Mouse (Mus musculus): Measurements from ENCODE around the gene Rangap1. TPM values are rescaled to one million over a fixed set of nuclear protein-coding genes. Genes with fewer than 3 reads are reported as not detected.

Rangap1 gene
- 108 and 111 TPM in 2 replicates for polyA plus RNA-seq (2012; rRNA removed)

GRCm38 (mm10) chr15:81744992-81745600, at the start of gene Rangap1, which contains the start of gene Zc3h7b:
Gene Rangap1, minus strand, starts transcription at chr15:81745530.
Gene Zc3h7b, plus strand, starts transcription at chr15:81745057.

GRCm38 (mm10) chr15:81697175-81697574, 48.2 kb downstream of the Rangap1 start, which contains the start of gene Chadl:
Gene Chadl, minus strand, starts transcription at chr15:81697287.

GRCm38 (mm10) chr15:81663697-81664561, 81.4 kb downstream of the Rangap1 start, which contains the start of gene L3mbtl2:
Gene L3mbtl2, plus strand, starts transcription at chr15:81663889.

Other genes starting within 250 kb of the Rangap1 start
- gene Ep300, start 160.2 kb downstream of the Rangap1 start, polyA plus RNA-seq (2012; rRNA removed), result 31.3 and 33.1 TPM in 2 replicates
- gene L3mbtl2, start 81.6 kb downstream of the Rangap1 start, polyA plus RNA-seq (2012; rRNA removed), result 25.2 and 25.7 TPM in 2 replicates
- gene Chadl, start 48.2 kb downstream of the Rangap1 start, polyA plus RNA-seq (2012; rRNA removed), result 27.6 and 29.3 TPM in 2 replicates
- gene Zc3h7b, start 473 bp downstream of the Rangap1 start, polyA plus RNA-seq (2012; rRNA removed), result 78.3 and 86.5 TPM in 2 replicates
- gene Tef, start 56.9 kb upstream of the Rangap1 start, polyA plus RNA-seq (2012; rRNA removed), result 43.3 and 46.3 TPM in 2 replicates
- gene Tob2, start 113.3 kb upstream of the Rangap1 start, polyA plus RNA-seq (2012; rRNA removed), result 11.4 and 13.9 TPM in 2 replicates
- gene Phf5a, start 126.4 kb upstream of the Rangap1 start, polyA plus RNA-seq (2012; rRNA removed), result 84.8 and 91.0 TPM in 2 replicates
- gene Aco2, start 126.8 kb upstream of the Rangap1 start, polyA plus RNA-seq (2012; rRNA removed), result 279 and 283 TPM in 2 replicates
- gene Polr3h, start 180.7 kb upstream of the Rangap1 start, polyA plus RNA-seq (2012; rRNA removed), result 40.8 and 43.1 TPM in 2 replicates
- gene Csdc2, start 191.2 kb upstream of the Rangap1 start, polyA plus RNA-seq (2012; rRNA removed), result 140 and 156 TPM in 2 replicates
- 144 and 149 TPM in 2 replicates for gene Pmm1, start 215.4 kb upstream of the Rangap1 start, polyA plus RNA-seq (2012; rRNA removed)
- gene 1700029P11Rik, start 235.0 kb upstream of the Rangap1 start, polyA plus RNA-seq (2012; rRNA removed), result not detected in 2 replicates
- 28.8 and 29.4 TPM in 2 replicates for gene Xrcc6, start 242.3 kb upstream of the Rangap1 start, polyA plus RNA-seq (2012; rRNA removed)